Mouse (Mus musculus) thymus, postnatal 14 days (tissue): Measurements from ENCODE around the gene Olfr1020.

ENCODE experiments used
- DNase-seq: peaks from one replicate; pipeline ENCODE4 v3.0.0; 2021

The Olfr1020 gene

DNA sequence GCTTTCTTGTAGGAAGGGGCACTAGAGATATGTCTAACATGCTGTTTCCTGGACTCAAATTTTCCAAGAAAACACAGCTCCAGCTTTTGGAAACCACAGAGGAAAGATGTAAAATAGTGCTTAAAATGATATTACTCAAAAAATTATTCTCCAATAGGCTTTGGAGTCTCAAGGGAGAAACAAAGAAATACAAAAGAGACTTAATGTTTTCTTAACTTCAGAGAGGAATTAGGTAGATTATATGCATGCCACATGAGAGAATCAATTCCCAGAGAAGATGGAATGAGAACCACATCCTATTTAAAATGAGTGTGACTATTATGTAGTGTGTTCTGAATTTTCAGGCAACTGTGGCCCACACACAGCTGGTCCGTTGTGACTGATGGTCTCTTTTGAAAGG, at the start of gene Olfr1020:
TSS of gene Olfr1020 (plus strand) at position 301 of the 400 bp plus-strand sequence.
- no peak for DNase-seq

DNA sequence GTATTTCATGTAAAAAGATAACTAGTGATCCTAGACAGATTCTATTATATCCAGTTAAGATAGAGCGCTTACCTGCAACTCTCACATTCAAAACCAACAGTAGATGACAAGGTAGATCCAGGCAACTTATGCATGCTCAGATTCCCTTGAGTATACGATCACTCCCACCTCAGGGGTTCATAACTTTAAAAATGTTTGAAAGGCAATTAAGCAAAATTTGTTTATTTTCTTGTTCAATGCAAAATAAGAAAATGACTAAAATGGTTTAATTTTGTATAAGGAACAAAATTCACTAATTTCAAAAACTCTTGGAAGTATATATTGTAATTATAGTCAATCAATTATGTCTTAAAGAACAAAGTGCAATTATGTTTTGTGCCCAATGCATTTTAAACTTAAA, 44.4 kb upstream of the Olfr1020 start, which contains the start of gene Olfr1016:
TSS of gene Olfr1016 (minus strand) at position 101 of the 400 bp plus-strand sequence.
- DNase-seq: no peak

DNA sequence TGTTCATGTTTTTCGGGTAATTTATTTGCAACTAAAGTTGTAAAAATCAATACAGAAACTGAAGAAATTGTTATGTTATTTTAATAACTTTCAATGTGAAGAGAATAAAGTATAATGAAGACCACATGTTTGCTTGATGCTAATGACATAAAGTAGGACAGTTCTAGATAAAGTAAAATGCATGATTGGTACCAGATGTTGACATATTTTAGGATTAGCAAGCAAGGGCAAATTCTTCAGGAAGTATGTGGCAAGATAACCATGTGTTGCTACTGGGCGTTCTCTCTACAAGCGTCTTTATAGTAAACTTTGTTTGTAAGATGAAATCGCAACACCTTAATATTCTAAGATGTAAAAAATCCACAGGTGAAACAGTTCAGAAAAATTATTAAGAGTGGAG, 42.3 kb upstream of the Olfr1020 start:
- no peak for DNase-seq

DNA sequence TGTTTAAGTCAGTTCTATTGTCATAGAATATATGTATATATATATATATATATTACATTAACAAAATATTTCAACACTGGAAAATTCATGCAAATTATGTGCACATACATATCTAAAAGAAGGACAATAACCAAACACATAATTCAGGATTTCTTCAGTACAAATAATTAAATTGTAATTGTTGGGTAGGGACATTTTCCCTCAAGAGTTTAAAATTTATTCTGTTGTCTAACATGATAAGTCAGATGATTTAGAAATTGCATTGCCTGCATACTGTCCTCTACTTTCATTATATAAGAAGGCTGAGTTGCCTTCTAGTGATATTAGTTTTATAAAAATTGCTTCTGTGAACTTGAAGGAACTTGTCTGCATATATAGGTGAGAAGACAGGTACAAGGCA, 28.7 kb upstream of the Olfr1020 start, which contains the start of gene Olfr1018:
TSS of gene Olfr1018 (plus strand) at position 301 of the 400 bp plus-strand sequence.
- DNase-seq: no peak

DNA sequence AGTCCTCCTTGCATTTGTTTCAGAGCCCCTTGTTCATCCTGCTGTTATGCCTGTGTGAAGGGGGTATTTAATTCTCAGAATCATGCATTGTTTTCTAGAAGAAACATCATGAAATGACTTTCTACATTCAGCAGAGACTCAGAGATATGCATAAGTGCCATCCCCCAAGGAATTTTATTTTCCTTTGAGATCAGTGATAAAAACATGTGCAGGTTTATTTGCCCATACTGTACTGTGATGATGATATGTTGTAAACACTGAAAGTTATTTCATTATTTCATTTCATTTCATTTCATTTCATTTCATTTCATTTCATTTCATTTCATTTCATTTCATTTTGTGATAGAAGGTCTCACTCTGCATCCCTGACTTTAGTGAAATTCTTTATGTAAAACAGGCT, 1.4 kb upstream of the Olfr1020 start, which contains the start of gene Olfr1019:
TSS of gene Olfr1019 (minus strand) at position 101 of the 400 bp plus-strand sequence.
- no peak for DNase-seq

DNA sequence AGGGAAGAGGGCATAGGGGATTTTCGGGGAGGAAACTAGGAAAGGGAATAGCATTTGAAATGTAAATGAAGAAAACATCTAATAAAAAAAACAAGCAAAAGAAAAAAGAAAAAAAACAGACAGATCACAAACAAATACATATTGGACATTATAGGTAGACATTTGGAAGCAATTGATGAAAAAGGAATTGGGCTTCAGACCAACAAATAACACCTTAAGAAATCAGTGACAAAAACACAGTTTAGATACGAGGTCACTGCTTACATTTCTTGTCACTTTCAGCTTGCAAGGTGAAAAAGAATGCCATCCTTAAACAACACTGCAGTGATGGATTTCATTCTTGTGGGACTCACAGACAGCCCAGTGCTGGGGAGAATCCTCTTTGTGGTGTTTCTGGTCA, 21.5 kb downstream of the Olfr1020 start, which contains the start of gene Olfr1022:
TSS of gene Olfr1022 (plus strand) at position 301 of the 400 bp plus-strand sequence.
- DNase-seq: no peak

DNA sequence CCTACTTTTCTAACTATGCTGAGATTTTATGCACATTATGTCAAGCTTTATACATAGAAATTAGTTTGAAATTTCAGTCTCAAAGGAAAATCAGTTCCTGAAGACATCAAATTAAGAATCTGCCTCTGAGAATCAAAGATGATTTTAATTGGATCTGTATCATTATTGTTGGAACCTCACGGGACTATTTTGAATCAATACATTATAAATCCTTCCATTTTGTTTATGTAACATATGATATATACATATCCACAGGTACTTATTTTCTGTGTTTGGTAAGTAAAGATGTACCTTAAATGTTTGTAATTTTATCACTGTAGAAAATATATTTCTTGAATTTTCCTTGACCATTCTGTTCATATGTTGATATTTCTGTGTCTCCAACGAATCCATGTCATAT, 38.5 kb downstream of the Olfr1020 start, which contains the start of gene Olfr1023:
TSS of gene Olfr1023 (plus strand) at position 301 of the 400 bp plus-strand sequence.
- no peak for DNase-seq
